Mouse (Mus musculus) stomach, postnatal 0 days (tissue): ENCODE measurements around the gene Zfp319. TPM values are rescaled to one million over a fixed set of nuclear protein-coding genes. Genes with fewer than 3 reads are reported as not detected.

ENCODE experiments used
- ATAC-seq: fragments of 200-750 bp; cut with Nextera tagmentation; 2 replicates; pipeline ENCODE4 v1.8.0; 2017; ENCODE audit not compliant: low FRiP score, low TSS enrichment
- DNase-seq: peaks from one replicate; pipeline ENCODE4 v3.0.0-alpha.2; 2016; ENCODE audit warnings: low spot score
- H3K27ac ChIP-seq: fragments of 300-500 bp; sonication (generic); replicated peaks from 2 replicates; pipeline ENCODE4 v1.5.1; 2014; ENCODE audit warnings: mild to moderate bottlenecking, control low read depth
- H3K27me3 ChIP-seq: fragments of 300-500 bp; sonication (generic); 2 replicates; pipeline ENCODE4 v1.6.1; 2014; ENCODE audit warnings: low read length; ENCODE audit not compliant: control insufficient read depth, insufficient read depth
- H3K36me3 ChIP-seq: fragments of 300-500 bp; sonication (generic); 2 replicates; pipeline ENCODE4 v1.6.1; 2014; ENCODE audit warnings: low read length, mixed read lengths; ENCODE audit not compliant: control insufficient read depth, insufficient read depth
- H3K4me1 ChIP-seq: fragments of 300-500 bp; sonication (generic); replicated peaks from 2 replicates; pipeline ENCODE4 v1.6.1; 2014; ENCODE audit warnings: antibody characterized with exemption; ENCODE audit not compliant: control insufficient read depth, insufficient read depth
- H3K4me2 ChIP-seq: fragments of 300-500 bp; sonication (generic); replicated peaks from 2 replicates; pipeline ENCODE4 v1.6.1; 2014; ENCODE audit warnings: low read depth, mild to moderate bottlenecking, control low read depth, moderate library complexity
- H3K4me3 ChIP-seq: fragments of 300-500 bp; sonication (generic); 2 replicates; pipeline ENCODE4 v1.5.1; 2014; ENCODE audit warnings: low read depth, low read length, control low read depth
- H3K9ac ChIP-seq: fragments of 300-500 bp; sonication (generic); 2 replicates; pipeline ENCODE4 v1.6.1; 2014; ENCODE audit warnings: mild to moderate bottlenecking, low read length, control low read depth, mixed read lengths
- H3K9me3 ChIP-seq: fragments of 300-500 bp; sonication (generic); 2 replicates; pipeline ENCODE4 v1.6.1; 2016; ENCODE audit warnings: low read length; ENCODE audit not compliant: control insufficient read depth
- CTCF ChIP-seq: IDR thresholded peaks from 2 replicates; pipeline ENCODE4 v1.5.1; 2016; ENCODE audit warnings: antibody characterized with exemption, low read depth, mild to moderate bottlenecking, moderate library complexity
- EP300 ChIP-seq: optimal IDR thresholded peaks from 2 replicates; pipeline ENCODE3; 2016; ENCODE audit warnings: antibody characterized with exemption
- WGBS: fragments of 180-500 bp; shearing (Covaris S2); extraction: QIAGEN DNeasy Blood & Tissue Kit; methylation state at CpG from one replicate; pipeline ENCODE4 v1.1.7; 2014; 5-methylcytosine and 5-hydroxymethylcytosine counted together
- polyA plus RNA-seq: library from polyadenylated mRNA; unstranded; fragments of >200 nt; fragmentation: Nextera tagmentation; extraction: Ambion mirVana; gene quantifications from 2 replicates; pipeline ENCODE4 v1.2.1, GENCODE M21; 2015

The Zfp319 gene
- polyA plus RNA-seq, 1 experiment from 2014 or later = 2.5 TPM

DNA sequence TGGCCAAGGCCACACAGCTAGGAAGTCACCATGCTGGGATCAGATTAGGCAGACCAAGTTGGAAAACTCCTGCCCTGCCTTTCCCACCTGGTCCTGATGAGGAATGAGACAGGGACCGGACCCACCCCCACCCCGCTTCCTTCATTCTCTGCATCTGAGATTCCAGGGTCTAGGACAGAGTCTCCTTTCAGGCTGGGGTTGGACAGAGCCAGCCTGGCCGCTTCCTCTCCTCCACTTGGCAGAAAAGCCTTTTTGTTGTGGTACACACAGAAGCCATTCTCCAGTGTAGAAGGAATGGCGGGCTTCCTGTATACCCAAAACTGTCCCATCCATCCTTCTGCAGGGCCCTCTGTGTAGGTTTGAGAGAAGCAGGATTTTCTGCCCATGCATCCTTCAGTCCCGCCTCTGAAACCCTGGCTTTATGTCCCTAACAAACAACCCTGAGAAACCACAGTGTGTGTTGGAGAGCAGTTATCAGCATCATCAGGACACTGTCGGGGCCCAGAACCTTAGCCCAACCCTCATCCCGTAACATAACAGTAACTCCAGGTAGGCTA is 43.7 kb upstream of the Zfp319 start:
- DNase-seq (no peak), ATAC-seq (no peak)
- no peak overlapping the region for H3K9ac ChIP-seq
- no peaks in the 10 kb centered on the region for H3K9me3 ChIP-seq
- H3K4me3 ChIP-seq = no peak overlapping the region
- no peak overlapping the region for H3K4me2 ChIP-seq
- H3K27ac ChIP-seq = no peak overlapping the region
- 81% methylated on average over 7 of the region's 7 CpGs for whole genome bisulfite sequencing
- peaks cover 5% of the 10 kb centered on the region; the same call in 1 of the 2 replicates for H3K36me3 ChIP-seq
- TF ChIP-seq CTCF = no peak
- TF ChIP-seq EP300 = no peak
- H3K4me1 ChIP-seq = no peaks in the 10 kb centered on the region
- H3K27me3 ChIP-seq = no peaks in the 10 kb centered on the region

DNA sequence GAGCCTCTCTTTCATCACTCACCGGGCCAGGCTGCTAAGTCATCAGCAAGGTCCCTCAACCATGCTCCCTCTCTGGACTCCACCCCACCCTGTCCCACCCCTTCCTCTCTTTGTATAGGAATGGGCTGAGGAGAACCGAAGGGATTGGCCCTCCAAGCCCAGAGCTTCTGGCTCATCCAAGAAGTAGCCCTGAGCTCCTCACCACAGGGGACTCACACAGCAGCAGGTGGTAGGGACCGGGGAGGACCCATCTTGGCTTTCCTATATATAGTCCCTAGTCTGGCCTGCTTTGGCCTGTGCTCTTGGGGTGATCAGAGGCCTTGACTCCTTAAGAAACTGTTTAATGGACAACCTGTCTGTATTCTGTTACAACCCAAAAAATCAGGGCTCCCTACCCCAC is 42.7 kb upstream of the Zfp319 start:
- 62% methylated on average over 3 of the region's 3 CpGs for WGBS
- no peak overlapping the region for H3K27ac ChIP-seq
- TF ChIP-seq CTCF = no peak
- TF ChIP-seq EP300 = no peak
- H3K27me3 ChIP-seq = no peaks in the 10 kb centered on the region
- H3K9ac ChIP-seq = no peak overlapping the region
- no peak for ATAC-seq
- no peaks in the 10 kb centered on the region; the same call in 1 of the 2 replicates for H3K4me1 ChIP-seq
- no peak overlapping the region for H3K4me3 ChIP-seq
- H3K9me3 ChIP-seq = no peaks in the 10 kb centered on the region
- no peak overlapping the region for H3K4me2 ChIP-seq
- peaks cover 9% of the 10 kb centered on the region; the same call in 1 of the 2 replicates for H3K36me3 ChIP-seq
- no peak for DNase-seq

GRCm38 (mm10) chr8:95373389-95374002 is 41.7 kb upstream of the Zfp319 start:
- Histone ChIP-seq H3K4me3 (no peak overlapping the region), H3K4me1 (peaks cover 2% of the 10 kb centered on the region; the same call in 1 of the 2 replicates), H3K9me3 (no peaks in the 10 kb centered on the region), H3K36me3 (peaks cover 9% of the 10 kb centered on the region; the same call in 1 of the 2 replicates), H3K27me3 (no peaks in the 10 kb centered on the region), H3K4me2 (no peak overlapping the region), H3K27ac (0 out of 2 replicates have a peak overlapping the region, but pooled peaks have one; percentile 13), H3K9ac (no peak overlapping the region)
- ATAC-seq = no peak
- WGBS = 63% methylated on average over 12 of the region's 12 CpGs
- no peak for DNase-seq
- TF ChIP-seq CTCF (no peak), EP300 (no peak)

DNA sequence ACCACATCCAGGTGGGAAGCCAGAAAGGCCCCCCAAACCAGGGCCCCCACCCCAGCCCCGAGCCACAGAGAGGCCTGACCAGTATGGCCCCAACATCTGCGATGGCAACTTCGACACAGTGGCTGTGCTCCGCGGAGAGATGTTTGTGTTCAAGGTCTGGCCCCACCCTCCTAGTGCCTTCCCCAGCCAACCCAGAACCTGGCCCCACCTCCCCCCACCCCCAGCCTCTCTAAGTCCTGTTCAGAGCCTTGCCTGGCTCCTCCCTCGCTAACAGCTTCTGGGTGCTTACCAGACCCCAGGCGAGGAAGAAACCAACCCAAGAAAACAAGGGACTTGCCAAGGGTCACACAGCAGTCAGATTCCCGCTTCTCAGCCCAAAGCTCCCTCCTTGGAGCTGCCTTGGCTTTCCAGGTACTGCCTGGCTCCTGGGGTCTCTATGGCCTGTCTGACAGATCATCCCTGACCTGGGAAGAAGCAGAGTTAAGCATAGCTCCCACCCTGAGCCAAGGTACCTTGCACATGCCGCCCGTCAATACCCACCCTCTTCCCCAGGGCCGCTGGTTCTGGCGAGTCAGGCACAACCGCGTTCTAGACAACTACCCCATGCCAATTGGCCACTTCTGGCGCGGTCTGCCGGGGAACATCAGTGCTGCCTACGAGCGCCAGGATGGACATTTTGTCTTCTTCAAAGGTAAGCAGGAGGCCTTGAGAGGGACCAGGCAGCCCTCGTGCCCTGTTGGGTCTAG is 38.0 kb upstream of the Zfp319 start:
- Histone ChIP-seq H3K9ac (peak overlapping the region; percentile 54; the same call in 1 of the 2 replicates), H3K27ac (peak overlapping the region; percentile 69)
- peak; percentile 87 for DNase-seq

GRCm38 (mm10) chr8:95363849-95364248 is 32.1 kb upstream of the Zfp319 start:
- Histone ChIP-seq H3K4me1 (0 out of 2 replicates have a peak, but pooled peaks cover 4% of the 10 kb centered on the region), H3K4me3 (no peak overlapping the region), H3K4me2 (no peak overlapping the region), H3K9ac (no peak overlapping the region), H3K27me3 (no peaks in the 10 kb centered on the region), H3K27ac (no peak overlapping the region), H3K9me3 (no peaks in the 10 kb centered on the region), H3K36me3 (no peaks in the 10 kb centered on the region)
- WGBS = 62% methylated on average over 2 of the region's 2 CpGs
- TF ChIP-seq EP300 (no peak), CTCF (no peak)
- ATAC-seq = peak; percentile 72
- DNase-seq = no peak

More for the DNA sequence above, 38.0 kb upstream of the Zfp319 start:
- H3K27me3 ChIP-seq = no peaks in the 10 kb centered on the region
- TF ChIP-seq CTCF (no peak), EP300 (no peak)
- 41% methylated on average over 20 of the region's 20 CpGs for WGBS
- peak; percentile 72 for ATAC-seq
- no peaks in the 10 kb centered on the region for H3K9me3 ChIP-seq
- peak overlapping the region; percentile 46 for H3K4me2 ChIP-seq
- peak overlapping the region; percentile 21 for H3K4me3 ChIP-seq
- H3K36me3 ChIP-seq = peaks cover 9% of the 10 kb centered on the region; the same call in 1 of the 2 replicates
- H3K4me1 ChIP-seq = peaks cover 2% of the 10 kb centered on the region; the same call in 1 of the 2 replicates
